Mouse (Mus musculus) layer of hippocampus, postnatal 10 days (tissue): ENCODE measurements around the gene Dagla. TPM values are rescaled to one million over a fixed set of nuclear protein-coding genes. Genes with fewer than 3 reads are reported as not detected.

Source experiments
- DNase-seq, 2 experiments: peaks; one replicate each; pipeline ENCODE4 v3.0.0; 2021; ENCODE audit warnings: low spot score in 2 of 2
- total RNA-seq, 2 experiments: library from RNA; stranded (reverse); gene quantifications; 2 replicates each; pipeline ENCODE4 v1.2.3; 2021

Gene Dagla
- total RNA-seq, 2 experiments from 2014 or later = 102 TPM

GRCm38 (mm10) chr19:10240654-10241305, 63.9 kb downstream of the Dagla start, which contains the start of gene Myrf:
TSS of gene Myrf (minus strand) at chr19:10240748.
- peak; percentile 74 to 80 for DNase-seq

GRCm38 (mm10) chr19:10239975-10240653, 64.6 kb downstream of the Dagla start:
- DNase-seq = no peak

- no peak for DNase-seq
Observed at GRCm38 (mm10) chr19:10239419-10239818, 65.3 kb downstream of the Dagla start.

- no peak for DNase-seq
Observed at GRCm38 (mm10) chr19:10238477-10238876, 66.2 kb downstream of the Dagla start.

- DNase-seq = no peak
Observed at GRCm38 (mm10) chr19:10235784-10236565, 68.7 kb downstream of the Dagla start.

- DNase-seq = no peak
Observed at GRCm38 (mm10) chr19:10232327-10233017, 72.2 kb downstream of the Dagla start.

GRCm38 (mm10) chr19:10231871-10232270, 72.8 kb downstream of the Dagla start:
- no peak for DNase-seq

GRCm38 (mm10) chr19:10231016-10231415, 73.7 kb downstream of the Dagla start:
- no peak for DNase-seq

GRCm38 (mm10) chr19:10225767-10226166, 78.9 kb downstream of the Dagla start:
- DNase-seq = no peak

GRCm38 (mm10) chr19:10224637-10225453, 79.8 kb downstream of the Dagla start:
- no peak for DNase-seq

- no peak for DNase-seq
Observed at GRCm38 (mm10) chr19:10223561-10223960, 81.1 kb downstream of the Dagla start.

- DNase-seq = no peak
Observed at GRCm38 (mm10) chr19:10222656-10223055, 82.0 kb downstream of the Dagla start.

GRCm38 (mm10) chr19:10221585-10221984, 83.1 kb downstream of the Dagla start:
- DNase-seq = no peak

- DNase-seq = no peak
Observed at GRCm38 (mm10) chr19:10219593-10219992, 85.1 kb downstream of the Dagla start.

- DNase-seq = peak; percentile 56 to 69
Observed at GRCm38 (mm10) chr19:10219108-10219507, 85.6 kb downstream of the Dagla start.

- DNase-seq = no peak
Observed at GRCm38 (mm10) chr19:10216101-10216500, 88.6 kb downstream of the Dagla start.

- DNase-seq = no peak
Observed at GRCm38 (mm10) chr19:10213796-10214471, 90.7 kb downstream of the Dagla start.

GRCm38 (mm10) chr19:10210885-10211284, 93.8 kb downstream of the Dagla start:
- DNase-seq = no peak

GRCm38 (mm10) chr19:10208851-10209250, 95.8 kb downstream of the Dagla start:
- no peak for DNase-seq

- DNase-seq = no peak
Observed at GRCm38 (mm10) chr19:10205051-10205450, 99.6 kb downstream of the Dagla start.
